Mouse (Mus musculus) C2C12 (cell line): Measurements from ENCODE around the gene Znhit1. TPM values are rescaled to one million over a fixed set of nuclear protein-coding genes. Genes with fewer than 3 reads are reported as not detected.

Experiments
- H3K27me3 ChIP-seq: one replicate; pipeline ENCODE4 v1.6.1; 2011; ENCODE audit not compliant: control insufficient read depth, insufficient read depth, insufficient read length
- H3K36me3 ChIP-seq: one replicate; pipeline ENCODE4 v1.6.1; 2011; ENCODE audit not compliant: control insufficient read depth, insufficient read depth
- H3K4me3 ChIP-seq: one replicate; pipeline ENCODE4 v1.5.1; 2011; ENCODE audit warnings: mild to moderate bottlenecking, control low read depth; ENCODE audit not compliant: poor library complexity, insufficient read depth, severe bottlenecking
- H3K79me2 ChIP-seq: one replicate; pipeline ENCODE4 v1.6.1; 2011; ENCODE audit not compliant: control insufficient read depth, insufficient read depth
- H3K79me3 ChIP-seq: one replicate; pipeline ENCODE4 v1.6.1; 2011; ENCODE audit warnings: low read depth, control low read depth
- H3ac ChIP-seq: one replicate; pipeline ENCODE3; 2011; ENCODE audit warnings: low read depth; ENCODE audit not compliant: control insufficient read depth, insufficient read length
- CEBPB ChIP-seq: IDR thresholded peaks from one replicate; pipeline ENCODE4 v1.6.1; 2011; ENCODE audit warnings: low read depth, mild to moderate bottlenecking, control low read depth, moderate library complexity
- CTCF ChIP-seq: IDR thresholded peaks from one replicate; pipeline ENCODE4 v1.5.1; 2011; ENCODE audit not compliant: control insufficient read depth, insufficient read depth, insufficient read length
- FOSL1 ChIP-seq: IDR thresholded peaks from one replicate; pipeline ENCODE4 v1.8.0; 2011; ENCODE audit warnings: mild to moderate bottlenecking, low read length; ENCODE audit not compliant: poor library complexity, insufficient read depth, severe bottlenecking
- MAX ChIP-seq: IDR thresholded peaks from one replicate; pipeline ENCODE4 v1.6.1; 2011; ENCODE audit warnings: mild to moderate bottlenecking, control low read depth
- MYOD1 ChIP-seq: IDR thresholded peaks from one replicate; pipeline ENCODE4 v1.6.1; 2011; ENCODE audit warnings: low read depth; ENCODE audit not compliant: control insufficient read depth, insufficient read length
- MYOG ChIP-seq: IDR thresholded peaks from one replicate; pipeline ENCODE4 v1.6.1; 2011; ENCODE audit not compliant: control insufficient read depth, insufficient read length; ENCODE audit errors: extremely low read depth
- USF1 ChIP-seq: IDR thresholded peaks from one replicate; pipeline ENCODE4 v1.6.1; 2011; ENCODE audit warnings: low read depth, mild to moderate bottlenecking, control low read depth, moderate library complexity
- polyA plus RNA-seq: library from polyadenylated mRNA; unstranded; fragments of >200 nt; fragmentation: generic; extraction: Trizol; gene quantifications from one replicate; pipeline ENCODE4 v1.2.1, GENCODE M21; 2012; ENCODE audit warnings: missing spikeins

Znhit1 gene
- polyA plus RNA-seq, 1 experiment: 101 TPM

- H3K79me3 ChIP-seq: peaks cover 6% of the 10 kb centered on the region
- TF ChIP-seq CEBPB: no peak
- TF ChIP-seq CTCF: peak; percentile 73
- TF ChIP-seq MYOD1: no peak
- TF ChIP-seq USF1: no peak
- no peak for TF ChIP-seq MAX
- no peak for TF ChIP-seq FOSL1
- H3K36me3 ChIP-seq: peaks cover 34% of the 10 kb centered on the region
- H3K79me2 ChIP-seq: peaks cover 56% of the 10 kb centered on the region
- no peaks in the 10 kb centered on the region for H3K27me3 ChIP-seq
- H3ac ChIP-seq: peak overlapping the region; percentile 49
- peak overlapping the region; percentile 53 for H3K4me3 ChIP-seq
Measured at GRCm38 (mm10) chr5:136962501-136962900, 25.3 kb downstream of the Znhit1 start.

- H3K36me3 ChIP-seq: peaks cover 34% of the 10 kb centered on the region
Measured at GRCm38 (mm10) chr5:136961983-136962461, 25.8 kb downstream of the Znhit1 start.

GRCm38 (mm10) chr5:136961334-136961982, 26.4 kb downstream of the Znhit1 start:
- no peaks in the 10 kb centered on the region for H3K27me3 ChIP-seq
- TF ChIP-seq CTCF (no peak), USF1 (peak; percentile 59)
- H3K79me3 ChIP-seq: peaks cover 14% of the 10 kb centered on the region
- peaks cover 67% of the 10 kb centered on the region for H3K79me2 ChIP-seq
- peaks cover 36% of the 10 kb centered on the region for H3K36me3 ChIP-seq
- no peak overlapping the region for H3ac ChIP-seq
- peak overlapping the region; percentile 53 for H3K4me3 ChIP-seq

More at GRCm38 (mm10) chr5:136961983-136962461, 25.8 kb downstream of the Znhit1 start:
- Histone ChIP-seq H3K79me2 (peaks cover 61% of the 10 kb centered on the region), H3ac (peak overlapping the region; percentile 74), H3K27me3 (no peaks in the 10 kb centered on the region), H3K79me3 (peaks cover 11% of the 10 kb centered on the region), H3K4me3 (peak overlapping the region; percentile 53)
- no peak for TF ChIP-seq MYOG
- TF ChIP-seq MAX: no peak
- TF ChIP-seq CEBPB: no peak
- no peak for TF ChIP-seq USF1
- no peak for TF ChIP-seq CTCF
- no peak for TF ChIP-seq FOSL1
- TF ChIP-seq MYOD1: no peak

GRCm38 (mm10) chr5:136960053-136960452, 27.8 kb downstream of the Znhit1 start:
- no peak overlapping the region for H3ac ChIP-seq
- H3K36me3 ChIP-seq: peaks cover 30% of the 10 kb centered on the region
- no peaks in the 10 kb centered on the region for H3K27me3 ChIP-seq
- peaks cover 16% of the 10 kb centered on the region for H3K79me3 ChIP-seq
- H3K79me2 ChIP-seq: peaks cover 78% of the 10 kb centered on the region
- no peak overlapping the region for H3K4me3 ChIP-seq
- no peak for TF ChIP-seq CTCF
- no peak for TF ChIP-seq CEBPB
- TF ChIP-seq MAX: no peak
- no peak for TF ChIP-seq MYOG
- no peak for TF ChIP-seq FOSL1
- no peak for TF ChIP-seq USF1

GRCm38 (mm10) chr5:136958991-136959605, 28.7 kb downstream of the Znhit1 start:
- H3K36me3 ChIP-seq: peaks cover 24% of the 10 kb centered on the region
- no peaks in the 10 kb centered on the region for H3K27me3 ChIP-seq
- H3K79me3 ChIP-seq: peaks cover 26% of the 10 kb centered on the region
- H3ac ChIP-seq: no peak overlapping the region
- H3K4me3 ChIP-seq: no peak overlapping the region
- TF ChIP-seq USF1 (no peak), MYOD1 (no peak), FOSL1 (no peak), CTCF (no peak), MYOG (no peak), CEBPB (no peak), MAX (no peak)
- H3K79me2 ChIP-seq: peaks cover 78% of the 10 kb centered on the region

GRCm38 (mm10) chr5:136957250-136957649, 30.6 kb downstream of the Znhit1 start:
- no peak overlapping the region for H3ac ChIP-seq
- peaks cover 27% of the 10 kb centered on the region for H3K79me3 ChIP-seq
- no peaks in the 10 kb centered on the region for H3K27me3 ChIP-seq
- peaks cover 70% of the 10 kb centered on the region for H3K79me2 ChIP-seq
- H3K36me3 ChIP-seq: peaks cover 9% of the 10 kb centered on the region
- no peak overlapping the region for H3K4me3 ChIP-seq
- TF ChIP-seq FOSL1 (no peak), MYOG (no peak), MYOD1 (no peak), MAX (no peak), CTCF (no peak), USF1 (no peak), CEBPB (no peak)
